Mouse (Mus musculus) heart, adult 11 months (tissue): Measurements from ENCODE around the gene Mael.

ENCODE experiments used
- DNase-seq: peaks from one replicate; pipeline ENCODE4 v3.0.0; 2022

The Mael gene

GRCm38 (mm10) chr1:166238315-166238969, at the start of gene Mael:
TSS of gene Mael (minus strand) at chr1:166238747.
- peak; percentile 84 for DNase-seq

- peak; percentile 60 for DNase-seq
Observed at GRCm38 (mm10) chr1:166286231-166286630, 47.7 kb upstream of the Mael start.

GRCm38 (mm10) chr1:166284390-166284789, 45.8 kb upstream of the Mael start:
- DNase-seq = peak; percentile 82

- DNase-seq = peak; percentile 31
Observed at GRCm38 (mm10) chr1:166283451-166283850, 44.9 kb upstream of the Mael start.

GRCm38 (mm10) chr1:166282597-166283210, 44.2 kb upstream of the Mael start:
- peak; percentile 93 for DNase-seq

- peak; percentile 69 for DNase-seq
Observed at GRCm38 (mm10) chr1:166281836-166282235, 43.3 kb upstream of the Mael start.

- DNase-seq = peak; percentile 89
Observed at GRCm38 (mm10) chr1:166281287-166281686, 42.7 kb upstream of the Mael start.

GRCm38 (mm10) chr1:166280566-166280965, 42.0 kb upstream of the Mael start:
- DNase-seq = peak; percentile 92

- peak; percentile 83 for DNase-seq
Observed at GRCm38 (mm10) chr1:166279580-166280206, 41.1 kb upstream of the Mael start.

GRCm38 (mm10) chr1:166278786-166279185, 40.2 kb upstream of the Mael start:
- peak; percentile 77 for DNase-seq

- peak; percentile 61 for DNase-seq
Observed at GRCm38 (mm10) chr1:166268218-166268617, 29.7 kb upstream of the Mael start.

- DNase-seq = peak; percentile 60
Observed at GRCm38 (mm10) chr1:166266918-166267317, 28.4 kb upstream of the Mael start.

- DNase-seq = peak; percentile 69
Observed at GRCm38 (mm10) chr1:166266001-166266705, 27.6 kb upstream of the Mael start.

- peak; percentile 77 for DNase-seq
Observed at GRCm38 (mm10) chr1:166259526-166259925, 21.0 kb upstream of the Mael start.

GRCm38 (mm10) chr1:166256898-166257297, 18.4 kb upstream of the Mael start:
- peak; percentile 72 for DNase-seq

- DNase-seq = peak; percentile 81
Observed at GRCm38 (mm10) chr1:166256302-166256701, 17.8 kb upstream of the Mael start.

- DNase-seq = peak; percentile 94
Observed at GRCm38 (mm10) chr1:166255651-166256050, 17.1 kb upstream of the Mael start.

- peak; percentile 61 for DNase-seq
Observed at GRCm38 (mm10) chr1:166255091-166255490, 16.5 kb upstream of the Mael start.

GRCm38 (mm10) chr1:166253898-166254894, 15.6 kb upstream of the Mael start, which contains the start of gene Ildr2:
TSS of gene Ildr2 (plus strand) at chr1:166254139.
- peak; percentile 97 for DNase-seq

GRCm38 (mm10) chr1:166244285-166244684, 5.7 kb upstream of the Mael start:
- peak; percentile 84 for DNase-seq

- no peak for DNase-seq
Observed at GRCm38 (mm10) chr1:166214181-166214580, 24.4 kb downstream of the Mael start.

GRCm38 (mm10) chr1:166209371-166209770, 29.2 kb downstream of the Mael start:
- peak; percentile 21 for DNase-seq
